Mouse (Mus musculus): ENCODE measurements around the gene Mpp2. TPM values are rescaled to one million over a fixed set of nuclear protein-coding genes. Genes with fewer than 3 reads are reported as not detected.

The Mpp2 gene
- polyA plus RNA-seq (2014; fragmentation: Nextera tagmentation; extraction: Ambion mirVana), result 7.0 TPM in 2 replicates

- H3K27me3 ChIP-seq (replicated peaks; ENCODE audit: control insufficient read depth, insufficient read depth, low read length), result no peaks in the 10 kb centered on the region
- peaks cover 11% of the 10 kb centered on the region for H3K4me1 ChIP-seq (replicated peaks; ENCODE audit: control insufficient read depth, insufficient read depth, low read length)
- no peaks in the 10 kb centered on the region for H3K36me3 ChIP-seq (ENCODE audit: control insufficient read depth, insufficient read depth, low read length)
- WGBS, result under 1% methylated on average over 49 of the region's 49 CpGs
- no peaks in the 10 kb centered on the region for H3K9me3 ChIP-seq (ENCODE audit: control insufficient read depth, low read length)
- peak within 1 kb of the TSS; percentile 49 for H3K9ac ChIP-seq (ENCODE audit: low read length)
- H3K27ac ChIP-seq (ENCODE audit: low read depth), result peak within 1 kb of the TSS; percentile 81
- peak within 1 kb of the TSS; percentile 63 for H3K4me3 ChIP-seq (ENCODE audit: low read depth, low read length)
- DNase-seq (ENCODE audit: low spot score) (peak; percentile 86), ATAC-seq (replicated peaks; ENCODE audit: low FRiP score, low TSS enrichment, low read depth) (peak; percentile 61)
- H3K4me2 ChIP-seq (ENCODE audit: low read length), result peak within 1 kb of the TSS; percentile 93
These were observed at the start of gene Mpp2 for GRCm38 (mm10) chr11:102087931-102088898. Gene Mpp2, minus strand, starts transcription at chr11:102088515.

DNA sequence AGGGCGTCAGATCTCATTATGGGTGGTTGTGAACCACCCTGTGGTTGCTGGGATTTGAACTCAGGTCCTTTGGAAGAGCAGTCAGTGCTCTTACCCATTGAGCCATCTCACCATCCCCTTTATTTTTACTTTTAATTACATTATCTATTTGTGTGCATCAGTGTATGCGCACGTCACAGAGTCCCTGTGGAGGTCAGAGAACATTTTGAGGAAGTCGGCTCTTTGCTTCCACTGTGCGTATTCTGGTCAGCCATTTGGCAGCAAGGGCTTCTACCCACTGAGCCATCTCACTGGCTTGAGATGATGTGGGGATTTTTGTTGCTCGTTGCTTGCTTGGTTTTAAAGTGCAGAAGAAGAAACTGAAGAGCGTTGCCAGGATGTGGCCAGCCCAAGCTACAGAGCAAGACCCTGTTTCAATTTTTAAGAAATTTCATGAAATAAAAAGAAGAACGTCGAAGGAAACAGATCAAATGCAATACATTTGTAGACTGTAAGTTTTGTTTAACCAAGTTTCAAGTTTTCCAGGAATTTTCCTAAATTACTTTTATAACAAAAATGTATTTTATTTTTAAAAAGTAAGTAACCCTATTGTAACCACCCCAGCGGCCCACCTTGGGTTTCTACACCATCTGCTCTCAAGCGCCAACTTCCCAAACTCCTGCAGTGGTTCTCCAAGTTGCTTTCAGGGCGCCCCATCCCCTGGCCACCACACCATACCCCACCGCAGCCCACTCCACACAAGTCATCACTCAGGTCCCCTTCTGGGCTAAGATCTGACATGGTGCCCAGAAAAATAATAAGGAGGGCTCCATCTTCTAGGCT is 49.5 kb upstream of the Mpp2 start:
- H3K4me3 ChIP-seq (ENCODE audit: low read depth, low read length), result no peak overlapping the region
- no peak for DNase-seq (ENCODE audit: low spot score)
- H3K9me3 ChIP-seq (ENCODE audit: control insufficient read depth, low read length), result no peaks in the 10 kb centered on the region
- no peak for ATAC-seq (replicated peaks; ENCODE audit: low FRiP score, low TSS enrichment, low read depth)
- H3K27me3 ChIP-seq (replicated peaks; ENCODE audit: control insufficient read depth, insufficient read depth, low read length), result 0 out of 2 replicates have a peak, but pooled peaks cover 3% of the 10 kb centered on the region
- H3K36me3 ChIP-seq (ENCODE audit: control insufficient read depth, insufficient read depth, low read length), result no peaks in the 10 kb centered on the region
- 0 out of 2 replicates have a peak, but pooled peaks cover 3% of the 10 kb centered on the region for H3K4me1 ChIP-seq (replicated peaks; ENCODE audit: control insufficient read depth, insufficient read depth, low read length)
- H3K9ac ChIP-seq (ENCODE audit: low read length), result peak overlapping the region; percentile 18; the same call in 1 of the 2 replicates
- 42% methylated on average over 13 of the region's 13 CpGs for WGBS
- no peak overlapping the region for H3K27ac ChIP-seq (ENCODE audit: low read depth)
- H3K4me2 ChIP-seq (ENCODE audit: low read length), result peak overlapping the region; percentile 51

DNA sequence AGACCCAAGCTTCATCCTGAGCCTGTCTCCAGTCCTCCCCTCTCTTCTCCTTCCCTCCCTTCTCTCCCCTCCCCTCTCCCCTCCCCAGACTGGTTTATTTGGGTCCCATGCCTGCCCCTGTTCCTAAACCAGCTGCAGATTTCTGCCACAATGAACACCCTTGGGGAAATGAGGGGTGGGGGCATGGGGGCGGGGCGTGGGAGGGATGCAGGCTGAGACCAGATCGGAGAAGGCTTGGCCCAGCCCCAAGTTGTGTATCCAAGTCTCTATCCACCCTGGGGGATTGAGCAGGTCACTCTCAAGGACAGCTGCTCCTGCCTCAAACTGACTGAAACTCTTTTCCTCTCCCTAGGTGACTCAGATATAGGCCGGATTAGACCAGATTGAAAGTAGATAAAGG is 46.2 kb upstream of the Mpp2 start:
- H3K9ac ChIP-seq (ENCODE audit: low read length), result no peak overlapping the region
- H3K4me3 ChIP-seq (ENCODE audit: low read depth, low read length), result no peak overlapping the region
- 0 out of 2 replicates have a peak, but pooled peaks cover 3% of the 10 kb centered on the region for H3K4me1 ChIP-seq (replicated peaks; ENCODE audit: control insufficient read depth, insufficient read depth, low read length)
- DNase-seq (ENCODE audit: low spot score) (no peak), ATAC-seq (replicated peaks; ENCODE audit: low FRiP score, low TSS enrichment, low read depth) (no peak)
- no peaks in the 10 kb centered on the region for H3K9me3 ChIP-seq (ENCODE audit: control insufficient read depth, low read length)
- H3K36me3 ChIP-seq (ENCODE audit: control insufficient read depth, insufficient read depth, low read length), result no peaks in the 10 kb centered on the region
- H3K27me3 ChIP-seq (replicated peaks; ENCODE audit: control insufficient read depth, insufficient read depth, low read length), result 0 out of 2 replicates have a peak, but pooled peaks cover 3% of the 10 kb centered on the region
- WGBS, result 27% methylated on average over 4 of the region's 4 CpGs
- H3K4me2 ChIP-seq (ENCODE audit: low read length), result no peak overlapping the region
- H3K27ac ChIP-seq (ENCODE audit: low read depth), result no peak overlapping the region

DNA sequence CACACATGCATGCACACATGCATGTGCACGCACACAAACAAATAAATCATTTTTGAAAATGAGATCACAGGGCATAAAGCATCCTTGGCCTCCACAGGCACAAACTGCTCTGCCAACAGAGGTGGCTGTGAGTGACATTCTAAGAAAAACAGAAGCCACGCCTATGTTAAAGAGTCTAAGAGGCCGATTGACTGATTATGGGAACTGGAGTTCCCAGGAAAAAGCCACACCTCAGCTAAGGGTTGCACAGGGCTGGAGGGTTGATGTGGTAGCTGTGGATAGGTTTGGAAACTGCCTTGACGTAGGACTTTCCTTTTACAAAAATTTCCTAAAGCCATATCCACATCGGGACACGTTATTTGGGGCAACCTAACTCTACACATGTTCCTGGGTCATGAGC is 29.1 kb upstream of the Mpp2 start:
- DNase-seq (ENCODE audit: low spot score) (no peak), ATAC-seq (replicated peaks; ENCODE audit: low FRiP score, low TSS enrichment, low read depth) (no peak)
- no peak overlapping the region for H3K4me2 ChIP-seq (ENCODE audit: low read length)
- H3K9me3 ChIP-seq (ENCODE audit: control insufficient read depth, low read length), result no peaks in the 10 kb centered on the region
- no peaks in the 10 kb centered on the region for H3K36me3 ChIP-seq (ENCODE audit: control insufficient read depth, insufficient read depth, low read length)
- H3K9ac ChIP-seq (ENCODE audit: low read length), result no peak overlapping the region
- H3K27me3 ChIP-seq (replicated peaks; ENCODE audit: control insufficient read depth, insufficient read depth, low read length), result no peaks in the 10 kb centered on the region
- WGBS, result 79% methylated on average over 6 of the region's 6 CpGs
- H3K27ac ChIP-seq (ENCODE audit: low read depth), result no peak overlapping the region
- H3K4me3 ChIP-seq (ENCODE audit: low read depth, low read length), result no peak overlapping the region
- H3K4me1 ChIP-seq (replicated peaks; ENCODE audit: control insufficient read depth, insufficient read depth, low read length), result no peaks in the 10 kb centered on the region

GRCm38 (mm10) chr11:102116241-102116640 is 27.9 kb upstream of the Mpp2 start:
- no peak overlapping the region for H3K4me3 ChIP-seq (ENCODE audit: low read depth, low read length)
- H3K36me3 ChIP-seq (ENCODE audit: control insufficient read depth, insufficient read depth, low read length), result no peaks in the 10 kb centered on the region
- ATAC-seq (replicated peaks; ENCODE audit: low FRiP score, low TSS enrichment, low read depth) (no peak), DNase-seq (ENCODE audit: low spot score) (no peak)
- WGBS, result 62% methylated on average over 8 of the region's 8 CpGs
- no peaks in the 10 kb centered on the region for H3K4me1 ChIP-seq (replicated peaks; ENCODE audit: control insufficient read depth, insufficient read depth, low read length)
- no peaks in the 10 kb centered on the region for H3K9me3 ChIP-seq (ENCODE audit: control insufficient read depth, low read length)
- H3K4me2 ChIP-seq (ENCODE audit: low read length), result no peak overlapping the region
- no peak overlapping the region for H3K9ac ChIP-seq (ENCODE audit: low read length)
- no peaks in the 10 kb centered on the region for H3K27me3 ChIP-seq (replicated peaks; ENCODE audit: control insufficient read depth, insufficient read depth, low read length)
- H3K27ac ChIP-seq (ENCODE audit: low read depth), result no peak overlapping the region

DNA sequence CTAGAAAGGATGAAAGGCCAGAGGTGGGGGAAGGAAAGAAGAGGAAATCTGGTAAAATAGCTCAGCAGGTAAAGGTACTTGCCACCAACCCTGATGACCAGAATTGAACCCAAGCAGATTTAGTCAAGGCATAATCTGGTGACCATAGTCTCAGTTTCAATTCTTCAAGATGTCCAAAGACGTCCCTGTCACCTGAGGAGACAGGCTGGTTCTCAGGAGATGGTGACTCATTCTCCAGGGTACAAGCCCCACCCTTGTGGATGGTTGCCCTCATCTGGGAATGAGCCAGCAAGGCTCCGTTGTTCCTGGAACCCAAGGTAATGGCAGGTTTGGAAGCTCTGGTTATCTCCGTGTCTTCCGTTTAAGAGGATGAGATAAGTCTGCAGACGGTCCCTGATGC is 23.3 kb upstream of the Mpp2 start:
- H3K4me2 ChIP-seq (ENCODE audit: low read length), result no peak overlapping the region
- WGBS, result 73% methylated on average over 5 of the region's 5 CpGs
- H3K9ac ChIP-seq (ENCODE audit: low read length), result no peak overlapping the region
- H3K4me1 ChIP-seq (replicated peaks; ENCODE audit: control insufficient read depth, insufficient read depth, low read length), result 0 out of 2 replicates have a peak, but pooled peaks cover 4% of the 10 kb centered on the region
- H3K4me3 ChIP-seq (ENCODE audit: low read depth, low read length), result no peak overlapping the region
- no peaks in the 10 kb centered on the region for H3K36me3 ChIP-seq (ENCODE audit: control insufficient read depth, insufficient read depth, low read length)
- H3K9me3 ChIP-seq (ENCODE audit: control insufficient read depth, low read length), result no peaks in the 10 kb centered on the region
- H3K27me3 ChIP-seq (replicated peaks; ENCODE audit: control insufficient read depth, insufficient read depth, low read length), result peaks cover 27% of the 10 kb centered on the region
- ATAC-seq (replicated peaks; ENCODE audit: low FRiP score, low TSS enrichment, low read depth) (no peak), DNase-seq (ENCODE audit: low spot score) (no peak)
- no peak overlapping the region for H3K27ac ChIP-seq (ENCODE audit: low read depth)

DNA sequence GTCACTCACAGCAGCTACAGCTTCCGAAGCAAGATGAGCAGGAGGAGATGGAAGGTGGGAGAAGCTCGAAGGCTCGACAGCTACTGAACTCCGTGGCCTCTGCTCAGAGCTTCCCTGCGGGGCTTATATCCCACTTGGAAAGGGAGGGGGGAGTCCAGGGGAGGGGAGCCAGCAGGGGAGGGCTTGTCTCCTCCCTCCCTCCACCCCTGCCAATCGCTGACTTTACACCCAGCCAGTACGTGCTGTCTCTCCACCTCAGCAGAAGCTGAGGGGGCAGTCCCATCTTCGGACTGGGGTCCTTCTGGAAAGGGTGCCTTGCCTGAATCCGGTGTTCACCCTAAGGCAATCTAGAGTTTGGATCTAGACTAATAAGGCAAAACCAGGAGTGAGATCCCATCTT is 19.4 kb upstream of the Mpp2 start, which contains the start of gene Pyy:
Gene Pyy (minus strand): TSS at position 101 of the 400 bp plus-strand sequence.
- no peaks in the 10 kb centered on the region for H3K9me3 ChIP-seq (ENCODE audit: control insufficient read depth, low read length)
- peak within 1 kb of the TSS; percentile 6; the same call in 1 of the 2 replicates for H3K4me2 ChIP-seq (ENCODE audit: low read length)
- no peak for ATAC-seq (replicated peaks; ENCODE audit: low FRiP score, low TSS enrichment, low read depth)
- H3K27ac ChIP-seq (ENCODE audit: low read depth), result no peak within 1 kb of the TSS
- no peak within 1 kb of the TSS for H3K9ac ChIP-seq (ENCODE audit: low read length)
- no peaks in the 10 kb centered on the region for H3K36me3 ChIP-seq (ENCODE audit: control insufficient read depth, insufficient read depth, low read length)
- peaks cover 59% of the 10 kb centered on the region for H3K27me3 ChIP-seq (replicated peaks; ENCODE audit: control insufficient read depth, insufficient read depth, low read length)
- DNase-seq (ENCODE audit: low spot score), result no peak
- no peak within 1 kb of the TSS for H3K4me3 ChIP-seq (ENCODE audit: low read depth, low read length)
- 0 out of 2 replicates have a peak, but pooled peaks cover 4% of the 10 kb centered on the region for H3K4me1 ChIP-seq (replicated peaks; ENCODE audit: control insufficient read depth, insufficient read depth, low read length)
- WGBS, result 11% methylated on average over 9 of the region's 9 CpGs

- 5% methylated on average over 21 of the region's 21 CpGs for WGBS
- Histone ChIP-seq H3K4me2 (ENCODE audit: low read length) (peak overlapping the region; percentile 6; the same call in 1 of the 2 replicates), H3K27me3 (replicated peaks; ENCODE audit: control insufficient read depth, insufficient read depth, low read length) (peaks cover 59% of the 10 kb centered on the region)
These were observed 18.6 kb upstream of the Mpp2 start for GRCm38 (mm10) chr11:102106911-102107310.

More at GRCm38 (mm10) chr11:102106911-102107310, 18.6 kb upstream of the Mpp2 start:
- H3K27ac ChIP-seq (ENCODE audit: low read depth), result no peak overlapping the region
- ATAC-seq (replicated peaks; ENCODE audit: low FRiP score, low TSS enrichment, low read depth), result no peak
- no peak overlapping the region for H3K4me3 ChIP-seq (ENCODE audit: low read depth, low read length)
- H3K36me3 ChIP-seq (ENCODE audit: control insufficient read depth, insufficient read depth, low read length), result no peaks in the 10 kb centered on the region
- H3K9me3 ChIP-seq (ENCODE audit: control insufficient read depth, low read length), result no peaks in the 10 kb centered on the region
- no peak for DNase-seq (ENCODE audit: low spot score)
- no peak overlapping the region for H3K9ac ChIP-seq (ENCODE audit: low read length)
- H3K4me1 ChIP-seq (replicated peaks; ENCODE audit: control insufficient read depth, insufficient read depth, low read length), result peaks cover 9% of the 10 kb centered on the region; the same call in 1 of the 2 replicates

Data from intestine, embryonic 14.5 days (tissue).